Mouse (Mus musculus): Measurements from ENCODE around the gene Rasa4.
"Not testable (repeated sequence)": the region's sequence is repeated elsewhere in the genome, so short reads cannot be mapped to it uniquely, and the experiment has no call there.

Gene Rasa4

DNA sequence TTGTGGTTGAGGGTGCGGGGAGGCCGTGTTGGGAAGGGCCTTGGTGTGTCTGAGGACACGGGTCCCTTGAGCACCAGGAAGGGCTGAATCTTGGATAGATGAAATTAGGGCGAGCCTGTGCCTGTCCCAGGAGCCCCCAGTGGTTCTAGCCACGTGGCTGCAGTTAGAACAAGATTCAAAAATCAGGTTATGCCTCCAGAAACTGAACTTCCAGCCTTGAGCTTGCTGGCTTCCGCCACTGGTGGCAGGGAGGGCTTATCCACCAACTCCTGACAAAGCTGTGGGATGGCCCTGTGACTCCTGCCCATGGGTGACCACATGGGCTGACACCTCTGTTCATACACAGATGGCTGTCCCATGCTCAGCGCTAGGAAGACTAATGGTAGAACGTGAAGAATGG is 64.0 kb downstream of the Rasa4 start:
- in situ Hi-C loops (cut with MboI; ENCODE audit: unreplicated experiment in 2 of 2): no loop called here

DNA sequence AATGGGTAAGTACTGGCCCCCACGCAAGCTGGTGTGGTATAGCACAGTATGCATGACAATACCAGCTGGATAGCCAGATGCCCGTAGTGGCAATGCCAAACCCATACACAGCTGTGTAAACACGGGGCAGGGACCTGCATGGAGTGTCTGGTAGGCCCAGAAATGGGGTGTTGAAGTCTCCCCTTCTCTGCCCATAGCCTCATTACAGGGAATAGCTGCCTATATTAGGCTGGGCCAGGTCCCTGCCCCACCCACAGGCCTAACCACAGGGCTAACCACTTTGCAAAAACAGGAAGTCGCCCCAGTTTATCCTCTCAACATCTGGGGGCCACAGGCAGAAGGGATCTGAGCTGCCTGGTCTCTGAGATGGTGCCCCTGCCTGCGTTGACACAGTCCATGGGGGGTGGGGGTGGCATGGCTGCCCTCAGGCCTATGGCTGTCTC is 65.4 kb downstream of the Rasa4 start:
- in situ Hi-C loops (cut with MboI; ENCODE audit: unreplicated experiment in 2 of 2): not testable (repeated sequence)

DNA sequence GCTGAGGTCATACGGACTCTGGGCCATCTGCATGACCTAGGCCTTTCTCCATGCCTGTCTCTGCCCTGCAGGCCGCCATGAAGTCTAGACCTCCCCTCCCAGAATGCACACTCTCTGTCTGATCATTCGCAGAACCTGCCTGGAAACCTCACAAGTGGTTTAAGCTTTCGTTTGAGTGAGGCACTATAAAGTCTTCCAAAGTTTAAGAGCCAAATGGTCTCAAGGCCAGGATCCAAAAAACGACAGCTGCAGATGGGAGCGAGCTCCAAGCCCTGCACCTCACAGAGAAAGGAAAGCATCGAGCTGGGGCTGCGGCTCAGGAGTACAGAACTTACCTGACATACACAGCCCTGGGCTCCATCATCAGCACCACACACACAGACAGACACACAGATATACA is 68.6 kb downstream of the Rasa4 start:
- in situ Hi-C loops (cut with MboI; ENCODE audit: unreplicated experiment in 2 of 2): loop anchor here in 1 of 2 experiments (25.0 kb wide), 1 partner anchor 2010 kb away; the partner anchor contains the start of genes Ap4m1, Cops6, Mcm7 and Zfp113

DNA sequence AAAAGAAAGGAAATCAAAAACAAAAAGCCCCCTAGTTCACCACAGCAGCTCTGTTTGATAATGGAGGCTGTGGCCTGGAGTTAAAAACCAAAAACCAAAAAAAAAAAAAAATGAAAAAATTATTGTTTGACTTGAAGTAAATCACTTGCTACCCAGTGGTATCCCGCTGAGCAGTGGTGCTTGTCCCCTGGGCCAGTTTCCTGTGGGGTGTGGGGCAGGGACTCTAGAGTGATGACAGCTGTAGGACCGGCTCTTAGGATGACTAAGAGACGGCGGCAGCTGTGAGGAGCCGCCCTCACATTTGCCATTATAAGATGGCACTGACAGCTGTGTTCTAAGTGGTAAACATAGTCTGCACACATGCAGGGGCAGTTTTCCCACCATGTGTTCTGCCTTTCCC is 71.7 kb downstream of the Rasa4 start:
- in situ Hi-C loops (cut with MboI; ENCODE audit: unreplicated experiment in 2 of 2): loop anchor here in 1 of 2 experiments (25.0 kb wide), 1 partner anchor 2007 kb away; the partner anchor contains the start of genes Ap4m1, Cops6, Mcm7 and Zfp113

DNA sequence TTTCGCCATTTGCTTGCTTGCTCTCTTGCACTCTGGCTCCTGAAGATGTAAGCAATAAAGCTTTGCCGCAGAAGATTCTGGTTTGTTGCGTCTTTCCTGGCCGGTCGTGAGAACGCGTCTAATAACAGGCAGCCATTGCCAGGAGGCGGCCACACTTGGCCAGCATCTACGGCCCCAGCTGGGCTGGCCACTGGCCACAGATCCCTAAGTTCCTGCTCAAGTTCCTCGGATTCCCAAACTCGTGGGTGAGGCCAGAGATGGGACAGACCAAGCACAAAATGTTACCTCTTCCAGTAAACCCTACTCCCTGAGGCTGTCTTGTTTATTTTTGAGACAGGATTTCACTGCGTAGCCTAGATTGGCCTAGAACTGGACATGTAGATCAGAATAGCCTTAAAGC is 76.4 kb downstream of the Rasa4 start:
- in situ Hi-C loops (cut with MboI; ENCODE audit: unreplicated experiment in 2 of 2): loop anchor here in 1 of 2 experiments (25.0 kb wide), 1 partner anchor 2002 kb away; the partner anchor contains the start of genes Ap4m1, Cops6, Mcm7 and Zfp113

Measured in v-Abl transformed pro-B cells (cell line).